Mouse (Mus musculus): Measurements from ENCODE around the gene Gm10799.
"Not testable (repeated sequence)": the region's sequence is repeated elsewhere in the genome, so short reads cannot be mapped to it uniquely, and the experiment has no call there.

Gm10799 gene

GRCm38 (mm10) chr2:104069704-104070185 lies 1.4 kb upstream of the Gm10799 start, which contains the start of gene Cd59b:
Gene Cd59b (plus strand): TSS chr2:104069849.
- peak; percentile 76 for DNase-seq (ENCODE audit: extremely low spot score)

GRCm38 (mm10) chr2:104065526-104065925 lies 2.8 kb downstream of the Gm10799 start, which contains the start of gene Gm10912:
Gene Gm10912 (plus strand): TSS chr2:104065826.
- not testable (repeated sequence) for DNase-seq (ENCODE audit: extremely low spot score)

- DNase-seq (ENCODE audit: extremely low spot score) = no peak
These were observed 4.2 kb downstream of the Gm10799 start for GRCm38 (mm10) chr2:104064152-104064551.

GRCm38 (mm10) chr2:104062665-104063064 lies 5.7 kb downstream of the Gm10799 start:
- DNase-seq (ENCODE audit: extremely low spot score) = no peak

GRCm38 (mm10) chr2:104060996-104061395 lies 7.4 kb downstream of the Gm10799 start:
- no peak for DNase-seq (ENCODE audit: extremely low spot score)

GRCm38 (mm10) chr2:104059786-104060185 lies 8.6 kb downstream of the Gm10799 start:
- no peak for DNase-seq (ENCODE audit: extremely low spot score)

GRCm38 (mm10) chr2:104058954-104059353 lies 9.4 kb downstream of the Gm10799 start:
- DNase-seq (ENCODE audit: extremely low spot score) = no peak

- no peak for DNase-seq (ENCODE audit: extremely low spot score)
These were observed 10.0 kb downstream of the Gm10799 start for GRCm38 (mm10) chr2:104058381-104058780.

- no peak for DNase-seq (ENCODE audit: extremely low spot score)
These were observed 23.8 kb downstream of the Gm10799 start for GRCm38 (mm10) chr2:104044479-104045080.

GRCm38 (mm10) chr2:104043624-104044478 lies 24.5 kb downstream of the Gm10799 start:
- DNase-seq (ENCODE audit: extremely low spot score) = no peak

GRCm38 (mm10) chr2:104042766-104043165 lies 25.6 kb downstream of the Gm10799 start:
- no peak for DNase-seq (ENCODE audit: extremely low spot score)

- no peak for DNase-seq (ENCODE audit: extremely low spot score)
These were observed 26.7 kb downstream of the Gm10799 start for GRCm38 (mm10) chr2:104041632-104042031.

- no peak for DNase-seq (ENCODE audit: extremely low spot score)
These were observed 30.1 kb downstream of the Gm10799 start for GRCm38 (mm10) chr2:104038236-104038635.

- no peak for DNase-seq (ENCODE audit: extremely low spot score)
These were observed 32.0 kb downstream of the Gm10799 start for GRCm38 (mm10) chr2:104036316-104036715.

- no peak for DNase-seq (ENCODE audit: extremely low spot score)
These were observed 32.8 kb downstream of the Gm10799 start for GRCm38 (mm10) chr2:104035595-104035994.

GRCm38 (mm10) chr2:104034832-104035472 lies 33.4 kb downstream of the Gm10799 start:
- DNase-seq (ENCODE audit: extremely low spot score) = peak; percentile 72

GRCm38 (mm10) chr2:104032056-104032455 lies 36.3 kb downstream of the Gm10799 start:
- no peak for DNase-seq (ENCODE audit: extremely low spot score)

GRCm38 (mm10) chr2:104030381-104030780 lies 38.0 kb downstream of the Gm10799 start:
- DNase-seq (ENCODE audit: extremely low spot score) = no peak

- no peak for DNase-seq (ENCODE audit: extremely low spot score)
These were observed 39.3 kb downstream of the Gm10799 start for GRCm38 (mm10) chr2:104029074-104029473.

GRCm38 (mm10) chr2:104028139-104028723 lies 40.1 kb downstream of the Gm10799 start, which contains the start of gene 4931422A03Rik:
Gene 4931422A03Rik (minus strand): TSS chr2:104028361.
- peak; percentile 3 for DNase-seq (ENCODE audit: extremely low spot score)

GRCm38 (mm10) chr2:104027458-104028138 lies 40.8 kb downstream of the Gm10799 start, which contains the start of gene Fbxo3:
Gene Fbxo3 (plus strand): TSS chr2:104027721.
- peak; percentile 93 for DNase-seq (ENCODE audit: extremely low spot score)

All from embryo, embryonic 9.5 days (tissue).